Mouse (Mus musculus): ENCODE data around the gene Pycard. TPM values are rescaled to one million over a fixed set of nuclear protein-coding genes. Genes with fewer than 3 reads are reported as not detected.
"Not testable (repeated sequence)": the region's sequence is repeated elsewhere in the genome, so short reads cannot be mapped to it uniquely, and the experiment has no call there.

Gene Pycard
- polyA plus RNA-seq, 1 experiment from 2014 or later: 23.0 TPM

- no peak overlapping the region for H3K4me2 ChIP-seq (ENCODE audit: low read depth, low read length)
- H3K9ac ChIP-seq (ENCODE audit: low read depth, low read length): no peak overlapping the region
- 56% methylated on average over 9 of the region's 9 CpGs for WGBS (ENCODE audit: insufficient replicate concordance)
- no peaks in the 10 kb centered on the region for H3K27me3 ChIP-seq (ENCODE audit: control insufficient read depth, insufficient read depth, low read depth, low read length)
- no peaks in the 10 kb centered on the region for H3K9me3 ChIP-seq (replicated peaks; ENCODE audit: control insufficient read depth, low read length)
- H3K27ac ChIP-seq (ENCODE audit: low read length): no peak overlapping the region
- no peak overlapping the region for H3K4me3 ChIP-seq (ENCODE audit: low read depth, low read length)
- ATAC-seq (ENCODE audit: low read depth): no peak
- no peaks in the 10 kb centered on the region for H3K36me3 ChIP-seq (ENCODE audit: control insufficient read depth, insufficient read depth)
- no peaks in the 10 kb centered on the region for H3K4me1 ChIP-seq (ENCODE audit: control insufficient read depth, low read depth, low read length)
These were observed 30.7 kb upstream of the Pycard start for GRCm38 (mm10) chr7:128024364-128024763.

- Histone ChIP-seq H3K4me2 (ENCODE audit: low read depth, low read length) (no peak overlapping the region), H3K36me3 (ENCODE audit: control insufficient read depth, insufficient read depth) (no peaks in the 10 kb centered on the region), H3K9ac (ENCODE audit: low read depth, low read length) (no peak overlapping the region), H3K4me1 (ENCODE audit: control insufficient read depth, low read depth, low read length) (no peaks in the 10 kb centered on the region), H3K9me3 (replicated peaks; ENCODE audit: control insufficient read depth, low read length) (no peaks in the 10 kb centered on the region), H3K27ac (ENCODE audit: low read length) (no peak overlapping the region), H3K4me3 (ENCODE audit: low read depth, low read length) (no peak overlapping the region), H3K27me3 (ENCODE audit: control insufficient read depth, insufficient read depth, low read depth, low read length) (no peaks in the 10 kb centered on the region)
- ATAC-seq (ENCODE audit: low read depth): no peak
- WGBS (ENCODE audit: insufficient replicate concordance): 78% methylated on average over 4 of the region's 4 CpGs
These were observed 29.9 kb upstream of the Pycard start for GRCm38 (mm10) chr7:128023565-128023964.

GRCm38 (mm10) chr7:128022974-128023373 lies 29.3 kb upstream of the Pycard start:
- Histone ChIP-seq H3K9me3 (replicated peaks; ENCODE audit: control insufficient read depth, low read length) (no peaks in the 10 kb centered on the region), H3K36me3 (ENCODE audit: control insufficient read depth, insufficient read depth) (no peaks in the 10 kb centered on the region), H3K27ac (ENCODE audit: low read length) (no peak overlapping the region), H3K4me1 (ENCODE audit: control insufficient read depth, low read depth, low read length) (no peaks in the 10 kb centered on the region), H3K27me3 (ENCODE audit: control insufficient read depth, insufficient read depth, low read depth, low read length) (no peaks in the 10 kb centered on the region), H3K9ac (ENCODE audit: low read depth, low read length) (no peak overlapping the region), H3K4me3 (ENCODE audit: low read depth, low read length) (no peak overlapping the region), H3K4me2 (ENCODE audit: low read depth, low read length) (no peak overlapping the region)
- WGBS (ENCODE audit: insufficient replicate concordance): 54% methylated on average over 8 of the region's 8 CpGs
- ATAC-seq (ENCODE audit: low read depth): no peak

GRCm38 (mm10) chr7:128019187-128019586 lies 25.5 kb upstream of the Pycard start:
- no peak overlapping the region for H3K9ac ChIP-seq (ENCODE audit: low read depth, low read length)
- no peaks in the 10 kb centered on the region for H3K27me3 ChIP-seq (ENCODE audit: control insufficient read depth, insufficient read depth, low read depth, low read length)
- WGBS (ENCODE audit: insufficient replicate concordance): 42% methylated on average over 2 of the region's 2 CpGs
- no peak for ATAC-seq (ENCODE audit: low read depth)
- no peak overlapping the region for H3K27ac ChIP-seq (ENCODE audit: low read length)
- H3K4me3 ChIP-seq (ENCODE audit: low read depth, low read length): no peak overlapping the region
- no peaks in the 10 kb centered on the region for H3K9me3 ChIP-seq (replicated peaks; ENCODE audit: control insufficient read depth, low read length)
- H3K4me2 ChIP-seq (ENCODE audit: low read depth, low read length): no peak overlapping the region
- H3K4me1 ChIP-seq (ENCODE audit: control insufficient read depth, low read depth, low read length): no peaks in the 10 kb centered on the region
- no peaks in the 10 kb centered on the region for H3K36me3 ChIP-seq (ENCODE audit: control insufficient read depth, insufficient read depth)

GRCm38 (mm10) chr7:128018275-128018674 lies 24.6 kb upstream of the Pycard start:
- no peak for ATAC-seq (ENCODE audit: low read depth)
- no peaks in the 10 kb centered on the region for H3K4me1 ChIP-seq (ENCODE audit: control insufficient read depth, low read depth, low read length)
- H3K36me3 ChIP-seq (ENCODE audit: control insufficient read depth, insufficient read depth): no peaks in the 10 kb centered on the region
- H3K9me3 ChIP-seq (replicated peaks; ENCODE audit: control insufficient read depth, low read length): no peaks in the 10 kb centered on the region
- H3K9ac ChIP-seq (ENCODE audit: low read depth, low read length): no peak overlapping the region
- H3K4me3 ChIP-seq (ENCODE audit: low read depth, low read length): no peak overlapping the region
- H3K27me3 ChIP-seq (ENCODE audit: control insufficient read depth, insufficient read depth, low read depth, low read length): no peaks in the 10 kb centered on the region
- no peak overlapping the region for H3K27ac ChIP-seq (ENCODE audit: low read length)
- H3K4me2 ChIP-seq (ENCODE audit: low read depth, low read length): no peak overlapping the region
- 43% methylated on average over 3 of the region's 3 CpGs for WGBS (ENCODE audit: insufficient replicate concordance)

GRCm38 (mm10) chr7:128016650-128017049 lies 23.0 kb upstream of the Pycard start:
- H3K27ac ChIP-seq (ENCODE audit: low read length): no peak overlapping the region
- H3K36me3 ChIP-seq (ENCODE audit: control insufficient read depth, insufficient read depth): no peaks in the 10 kb centered on the region
- no peak overlapping the region for H3K4me3 ChIP-seq (ENCODE audit: low read depth, low read length)
- no peaks in the 10 kb centered on the region for H3K4me1 ChIP-seq (ENCODE audit: control insufficient read depth, low read depth, low read length)
- no peak overlapping the region for H3K9ac ChIP-seq (ENCODE audit: low read depth, low read length)
- ATAC-seq (ENCODE audit: low read depth): no peak
- H3K27me3 ChIP-seq (ENCODE audit: control insufficient read depth, insufficient read depth, low read depth, low read length): no peaks in the 10 kb centered on the region
- H3K9me3 ChIP-seq (replicated peaks; ENCODE audit: control insufficient read depth, low read length): no peaks in the 10 kb centered on the region
- H3K4me2 ChIP-seq (ENCODE audit: low read depth, low read length): no peak overlapping the region
- WGBS (ENCODE audit: insufficient replicate concordance): 72% methylated on average over 6 of the region's 6 CpGs

GRCm38 (mm10) chr7:128016134-128016533 lies 22.5 kb upstream of the Pycard start:
- WGBS (ENCODE audit: insufficient replicate concordance): 51% methylated on average over 5 of the region's 5 CpGs
- H3K9ac ChIP-seq (ENCODE audit: low read depth, low read length); H3K27ac ChIP-seq (ENCODE audit: low read length); H3K4me3 ChIP-seq (ENCODE audit: low read depth, low read length); H3K4me2 ChIP-seq (ENCODE audit: low read depth, low read length); H3K27me3 ChIP-seq (ENCODE audit: control insufficient read depth, insufficient read depth, low read depth, low read length); H3K36me3 ChIP-seq (ENCODE audit: control insufficient read depth, insufficient read depth); H3K4me1 ChIP-seq (ENCODE audit: control insufficient read depth, low read depth, low read length); ATAC-seq (ENCODE audit: low read depth); H3K9me3 ChIP-seq (replicated peaks; ENCODE audit: control insufficient read depth, low read length): not testable (repeated sequence)

- no peaks in the 10 kb centered on the region for H3K27me3 ChIP-seq (ENCODE audit: control insufficient read depth, insufficient read depth, low read depth, low read length)
- no peak overlapping the region for H3K27ac ChIP-seq (ENCODE audit: low read length)
- no peak overlapping the region for H3K4me3 ChIP-seq (ENCODE audit: low read depth, low read length)
- no peak overlapping the region for H3K9ac ChIP-seq (ENCODE audit: low read depth, low read length)
- no peaks in the 10 kb centered on the region for H3K9me3 ChIP-seq (replicated peaks; ENCODE audit: control insufficient read depth, low read length)
- no peak overlapping the region for H3K4me2 ChIP-seq (ENCODE audit: low read depth, low read length)
- no peaks in the 10 kb centered on the region for H3K36me3 ChIP-seq (ENCODE audit: control insufficient read depth, insufficient read depth)
- H3K4me1 ChIP-seq (ENCODE audit: control insufficient read depth, low read depth, low read length): no peaks in the 10 kb centered on the region
- WGBS (ENCODE audit: insufficient replicate concordance): 74% methylated on average over 13 of the region's 13 CpGs
- no peak for ATAC-seq (ENCODE audit: low read depth)
These were observed 19.4 kb upstream of the Pycard start for GRCm38 (mm10) chr7:128013116-128013515.

GRCm38 (mm10) chr7:128012136-128012780 lies 18.6 kb upstream of the Pycard start:
- no peaks in the 10 kb centered on the region for H3K9me3 ChIP-seq (replicated peaks; ENCODE audit: control insufficient read depth, low read length)
- H3K4me1 ChIP-seq (ENCODE audit: control insufficient read depth, low read depth, low read length): no peaks in the 10 kb centered on the region
- H3K4me3 ChIP-seq (ENCODE audit: low read depth, low read length): no peak overlapping the region
- no peak for ATAC-seq (ENCODE audit: low read depth)
- H3K36me3 ChIP-seq (ENCODE audit: control insufficient read depth, insufficient read depth): no peaks in the 10 kb centered on the region
- WGBS (ENCODE audit: insufficient replicate concordance): 62% methylated on average over 13 of the region's 13 CpGs
- H3K9ac ChIP-seq (ENCODE audit: low read depth, low read length): no peak overlapping the region
- H3K27ac ChIP-seq (ENCODE audit: low read length): no peak overlapping the region
- no peak overlapping the region for H3K4me2 ChIP-seq (ENCODE audit: low read depth, low read length)
- no peaks in the 10 kb centered on the region for H3K27me3 ChIP-seq (ENCODE audit: control insufficient read depth, insufficient read depth, low read depth, low read length)
